Comparison of ENCODE assay signal across 11 mouse cellular contexts in the genomic region with DNA sequence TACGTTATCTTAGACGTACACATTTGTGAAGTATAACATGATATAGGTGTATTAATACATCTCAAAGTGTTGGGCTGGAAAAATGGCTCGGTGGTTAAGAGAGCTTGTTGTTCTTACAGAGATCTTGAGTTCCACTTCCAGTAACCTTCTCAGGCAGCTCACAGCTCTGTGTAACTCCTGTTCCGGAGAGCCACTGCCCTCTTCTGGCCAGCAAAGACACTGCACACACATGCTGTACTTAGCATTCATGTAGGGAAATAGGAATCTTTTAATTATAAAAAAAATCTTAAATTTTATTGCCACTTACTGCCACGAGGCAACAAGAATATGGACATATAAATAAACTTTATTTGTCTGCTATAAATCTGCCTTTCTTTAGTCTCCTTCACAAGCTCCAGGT. TPM values are rescaled to one million over a fixed set of nuclear protein-coding genes. Genes with fewer than 3 reads are reported as not detected.
DNase-seq lines count a peak whose midpoint lies in the region; ATAC-seq and TF ChIP-seq lines count a peak whose summit lies in the region.
"Had no signal": no experiment of that assay in that cellular context is flagged by ENCODE, and none has a peak within 500 bp of the region (broad histone marks: within the 10 kb centered on the region; RNA-seq: fewer than 3 reads in every experiment).

No protein-coding gene starts in this region.

- no peaks in the 10 kb centered on the region for H3K4me1 ChIP-seq in hindbrain, embryonic 10.5 days (replicated peaks)
- H3K4me1 ChIP-seq in hindbrain, embryonic 12.5 days, result no peaks in the 10 kb centered on the region
- H3K4me1 ChIP-seq in lung, adult 2 months (ENCODE audit: control insufficient read depth, insufficient read depth, low read length), result no peaks in the 10 kb centered on the region
- H3K4me1 ChIP-seq: heart, embryonic 12.5 days had no signal

- no peak for TF ChIP-seq CTCF in lung, adult 2 months (IDR thresholded peaks at IDR 0.05; ENCODE audit: insufficient read depth, low read length)
- TF ChIP-seq CTCF in brain, embryonic 14.5 days (IDR thresholded peaks at IDR 0.05; ENCODE audit: borderline replicate concordance, extremely low read depth, insufficient read depth, insufficient read length), result peak; percentile 40; the same call in 1 of the 2 replicates

- H3K36me3 ChIP-seq in hindbrain, embryonic 10.5 days, result no peaks in the 10 kb centered on the region
- no peaks in the 10 kb centered on the region for H3K36me3 ChIP-seq in hindbrain, embryonic 12.5 days
- H3K36me3 ChIP-seq: G1E; heart, embryonic 12.5 days had no signal

- DNase-seq in hindbrain, embryonic 10.5 days (ENCODE audit: low spot score), result peak; percentile 27
- peak; percentile 3 for DNase-seq in lung, postnatal 10 days
- DNase-seq in lung, adult 2 months, result no peak
- DNase-seq in brain, embryonic 14.5 days (ENCODE audit: low read depth), result peak; percentile 23
- DNase-seq in cerebellum, adult 18-20 months, result no peak
- no peak for DNase-seq in urinary bladder, postnatal 25 days (ENCODE audit: low spot score)
- DNase-seq: lung, postnatal 36 days had no signal

- no peak overlapping the region for H3K4me3 ChIP-seq in hindbrain, embryonic 10.5 days
- no peak overlapping the region for H3K4me3 ChIP-seq in hindbrain, embryonic 12.5 days
- H3K4me3 ChIP-seq in lung, adult 2 months (replicated peaks; ENCODE audit: extremely low read depth, low read depth, low read length), result no peak overlapping the region
- H3K4me3 ChIP-seq: heart, embryonic 12.5 days had no signal

- TF ChIP-seq POLR2A in lung, adult 2 months (IDR thresholded peaks at IDR 0.05; ENCODE audit: borderline replicate concordance, extremely low read depth, low read depth, low read length), result no peak
- no peak for TF ChIP-seq POLR2A in brain, embryonic 14.5 days (IDR thresholded peaks at IDR 0.05; ENCODE audit: borderline replicate concordance, extremely low read depth, insufficient read depth, insufficient read length, poor library complexity, severe bottlenecking)

- 74% methylated on average over 5 of the region's 5 CpGs for WGBS in hindbrain, embryonic 10.5 days
- 70% methylated on average over 5 of the region's 5 CpGs for WGBS in hindbrain, embryonic 12.5 days
- 68% methylated on average over 5 of the region's 5 CpGs for WGBS in lung, adult 2 months

- no peak overlapping the region for H3K27ac ChIP-seq in hindbrain, embryonic 10.5 days
- no peak overlapping the region for H3K27ac ChIP-seq in hindbrain, embryonic 12.5 days

- H3K4me2 ChIP-seq in hindbrain, embryonic 12.5 days (replicated peaks), result no peak overlapping the region
- H3K4me2 ChIP-seq: heart, embryonic 12.5 days had no signal

- H3K9me3 ChIP-seq in hindbrain, embryonic 10.5 days, result no peaks in the 10 kb centered on the region
- no peaks in the 10 kb centered on the region for H3K9me3 ChIP-seq in hindbrain, embryonic 12.5 days (replicated peaks)
- H3K9me3 ChIP-seq: heart, embryonic 12.5 days had no signal

- H3K27me3 ChIP-seq in hindbrain, embryonic 10.5 days (ENCODE audit: insufficient read depth, poor library complexity, severe bottlenecking), result no peaks in the 10 kb centered on the region
- H3K27me3 ChIP-seq in hindbrain, embryonic 12.5 days, result no peaks in the 10 kb centered on the region
- H3K27me3 ChIP-seq: heart, embryonic 12.5 days had no signal

- ATAC-seq in hindbrain, embryonic 12.5 days (ENCODE audit: low FRiP score), result no peak
- ATAC-seq in megakaryocyte-erythroid progenitor cell, adult 5-6 weeks (replicated peaks; ENCODE audit: low FRiP score, low TSS enrichment, poor library complexity, severe bottlenecking), result peak; percentile 71; the same call in 1 of the 2 replicates

- no peak overlapping the region for H3K9ac ChIP-seq in hindbrain, embryonic 12.5 days
- H3K9ac ChIP-seq: heart, embryonic 12.5 days had no signal

RNA-seq across cellular contexts. Expression of gene Ankef1, which starts 56.3 kb away (rescaled TPM):
- polyA plus RNA-seq in hindbrain, embryonic 10.5 days (2016; fragmentation: Nextera tagmentation; extraction: Ambion mirVana), result 0.75 and 0.77 TPM in 2 replicates
- 0.72 and 1.1 TPM in 2 replicates for polyA plus RNA-seq in hindbrain, embryonic 12.5 days (2016; fragmentation: Nextera tagmentation; extraction: Ambion mirVana)
- 0.62 and 0.77 TPM in 2 replicates for polyA plus RNA-seq in lung, adult 2 months (2012; rRNA removed)
- polyA plus RNA-seq in brain, embryonic 14.5 days (2012; rRNA removed), result 0.32 and 0.42 TPM in 2 replicates
- not detected in 2 replicates for total RNA-seq in megakaryocyte-erythroid progenitor cell, adult 5-6 weeks (2014; fragmentation: Nextera tagmentation)
- total RNA-seq in megakaryocyte-erythroid progenitor cell, adult 5-6 weeks (2017), result not detected in 2 replicates
- polyA plus RNA-seq: G1E; heart, embryonic 12.5 days had no signal

Comparison
In these comparisons a context has a peak if more than half of its experiments do, and no peak if none do; other contexts are left out.
1. DNase-seq: peak in hindbrain, embryonic 10.5 days (single experiment), lung, postnatal 10 days (single experiment) and brain, embryonic 14.5 days (single experiment); none in lung, adult 2 months (single experiment), cerebellum, adult 18-20 months (0 of 2) and urinary bladder, postnatal 25 days (single experiment).